Mouse (Mus musculus): ENCODE measurements around the gene Islr2. TPM values are rescaled to one million over a fixed set of nuclear protein-coding genes. Genes with fewer than 3 reads are reported as not detected.

Gene Islr2
- polyA plus RNA-seq, 1 experiment from 2014 or later, result 0.13 TPM

DNA sequence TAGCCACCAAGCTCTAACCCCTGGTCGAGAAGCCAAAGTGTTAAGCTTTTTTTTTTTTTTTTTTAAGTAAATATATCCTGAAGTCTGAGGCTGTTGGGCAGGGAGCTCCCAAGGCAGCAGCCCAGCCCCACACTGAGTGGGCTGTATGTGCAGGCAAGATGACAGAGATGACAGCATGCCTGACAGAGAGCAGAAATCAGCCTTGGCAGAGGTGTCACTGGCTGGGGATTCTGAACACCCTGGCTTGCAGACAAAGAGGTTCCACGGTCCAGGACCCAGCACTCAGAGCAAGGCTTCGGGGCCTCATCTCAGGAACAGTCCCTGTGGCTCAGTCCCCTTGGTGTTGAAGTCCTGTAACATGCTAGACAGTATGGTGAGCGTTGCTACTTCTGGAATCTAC, 44.3 kb downstream of the Islr2 start:
- DNase-seq (ENCODE audit: low spot score) (no peak), ATAC-seq (replicated peaks; ENCODE audit: low FRiP score, low read depth) (no peak)
- no peak overlapping the region for H3K4me3 ChIP-seq (replicated peaks; ENCODE audit: low read depth, low read length)
- peak overlapping the region; percentile 87; the same call in 1 of the 2 replicates for H3K27ac ChIP-seq
- no peak overlapping the region for H3K4me2 ChIP-seq (ENCODE audit: low read length)
- H3K9ac ChIP-seq (ENCODE audit: low read depth, low read length), result no peak overlapping the region
- no peaks in the 10 kb centered on the region for H3K9me3 ChIP-seq (replicated peaks; ENCODE audit: low read length)
- no peak for TF ChIP-seq CTCF (IDR thresholded peaks at IDR 0.05; ENCODE audit: low read depth)
- no peaks in the 10 kb centered on the region for H3K27me3 ChIP-seq (ENCODE audit: insufficient read depth, low read length)
- WGBS, result 33% methylated on average over 4 of the region's 4 CpGs
- no peaks in the 10 kb centered on the region for H3K36me3 ChIP-seq (ENCODE audit: insufficient read depth, low read length)
- 0 out of 2 replicates have a peak, but pooled peaks cover 4% of the 10 kb centered on the region for H3K4me1 ChIP-seq (replicated peaks; ENCODE audit: insufficient read depth, low read length)

DNA sequence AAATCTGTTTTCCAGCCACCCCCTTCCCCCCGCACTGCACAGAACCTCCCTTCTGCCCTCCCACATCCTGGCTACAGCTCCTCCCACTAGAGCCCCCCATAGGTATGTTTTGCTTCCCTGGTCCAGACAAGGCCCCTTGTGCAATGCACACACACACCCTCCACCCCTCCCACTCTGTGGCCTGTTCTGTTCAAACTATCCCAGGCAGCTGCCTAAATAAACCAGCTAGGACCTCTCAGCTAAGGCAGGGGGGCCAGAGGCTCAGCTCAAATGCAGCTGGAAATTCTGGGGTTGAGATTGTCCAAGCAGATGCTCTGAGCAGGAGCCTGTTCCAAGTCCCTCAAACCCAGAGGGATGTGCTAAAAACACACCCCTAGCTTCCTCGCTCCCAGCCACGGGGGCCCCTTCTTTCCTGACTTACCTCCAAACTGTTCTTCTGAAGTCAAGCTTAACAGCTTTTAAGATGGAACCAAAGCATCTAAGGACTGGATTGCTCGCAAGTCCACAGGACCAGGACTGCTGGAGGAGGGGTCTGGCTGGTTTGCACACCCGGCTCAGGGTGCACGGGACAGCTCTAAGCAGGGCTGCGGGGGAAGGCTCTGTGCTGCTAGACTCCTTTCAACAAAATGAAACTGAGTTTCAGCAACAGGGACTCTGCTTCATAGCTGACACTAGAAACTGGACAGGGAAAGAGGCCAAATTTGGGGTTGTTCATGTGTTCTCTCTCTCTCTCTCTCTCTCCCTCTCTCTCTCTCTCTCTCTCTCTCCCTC, 45.4 kb downstream of the Islr2 start:
- Histone ChIP-seq H3K27me3 (ENCODE audit: insufficient read depth, low read length) (no peaks in the 10 kb centered on the region), H3K4me1 (replicated peaks; ENCODE audit: insufficient read depth, low read length) (0 out of 2 replicates have a peak, but pooled peaks cover 4% of the 10 kb centered on the region)
- DNase-seq (ENCODE audit: low spot score), result peak; percentile 91

DNA sequence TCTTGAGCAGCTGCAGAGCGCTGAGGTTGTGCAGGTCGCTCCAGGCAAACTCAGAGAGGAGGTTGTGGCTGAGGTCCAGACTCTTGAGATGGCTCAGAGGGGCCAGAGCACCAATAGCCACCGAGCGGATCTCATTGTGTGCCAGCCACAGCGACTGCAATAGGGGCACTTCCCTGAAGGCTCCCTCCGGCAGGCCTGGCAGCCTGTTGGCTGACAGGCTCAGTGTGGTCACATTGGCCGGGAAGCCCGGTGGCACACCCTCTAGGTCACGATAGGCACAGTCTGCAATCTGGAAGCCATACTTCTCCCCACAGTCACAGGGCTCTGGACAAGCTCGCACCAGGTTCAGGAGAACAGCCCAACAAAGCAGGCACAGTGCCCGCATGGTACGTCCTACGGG, 46.3 kb downstream of the Islr2 start:
- Histone ChIP-seq H3K36me3 (ENCODE audit: insufficient read depth, low read length) (no peaks in the 10 kb centered on the region), H3K4me3 (replicated peaks; ENCODE audit: low read depth, low read length) (peak overlapping the region; percentile 25; the same call in 1 of the 2 replicates), H3K4me2 (ENCODE audit: low read length) (peak overlapping the region; percentile 50), H3K9me3 (replicated peaks; ENCODE audit: low read length) (no peaks in the 10 kb centered on the region), H3K9ac (ENCODE audit: low read depth, low read length) (peak overlapping the region; percentile 18; the same call in 1 of the 2 replicates), H3K27me3 (ENCODE audit: insufficient read depth, low read length) (no peaks in the 10 kb centered on the region), H3K4me1 (replicated peaks; ENCODE audit: insufficient read depth, low read length) (0 out of 2 replicates have a peak, but pooled peaks cover 4% of the 10 kb centered on the region), H3K27ac (peak overlapping the region; percentile 87)
- 66% methylated on average over 13 of the region's 13 CpGs for WGBS
- TF ChIP-seq CTCF (IDR thresholded peaks at IDR 0.05; ENCODE audit: low read depth), result no peak
- ATAC-seq (replicated peaks; ENCODE audit: low FRiP score, low read depth), result no peak
- no peak for DNase-seq (ENCODE audit: low spot score)

More for the DNA sequence above, 45.4 kb downstream of the Islr2 start:
- H3K4me2 ChIP-seq (ENCODE audit: low read length), result peak overlapping the region; percentile 50
- peak; percentile 79; the same call in 1 of the 2 replicates for ATAC-seq (replicated peaks; ENCODE audit: low FRiP score, low read depth)
- peak overlapping the region; percentile 87 for H3K27ac ChIP-seq
- H3K9ac ChIP-seq (ENCODE audit: low read depth, low read length), result no peak overlapping the region
- TF ChIP-seq CTCF (IDR thresholded peaks at IDR 0.05; ENCODE audit: low read depth), result no peak
- peak overlapping the region; percentile 25; the same call in 1 of the 2 replicates for H3K4me3 ChIP-seq (replicated peaks; ENCODE audit: low read depth, low read length)
- no peaks in the 10 kb centered on the region for H3K9me3 ChIP-seq (replicated peaks; ENCODE audit: low read length)
- H3K36me3 ChIP-seq (ENCODE audit: insufficient read depth, low read length), result no peaks in the 10 kb centered on the region
- 17% methylated on average over 7 of the region's 7 CpGs for WGBS

DNA sequence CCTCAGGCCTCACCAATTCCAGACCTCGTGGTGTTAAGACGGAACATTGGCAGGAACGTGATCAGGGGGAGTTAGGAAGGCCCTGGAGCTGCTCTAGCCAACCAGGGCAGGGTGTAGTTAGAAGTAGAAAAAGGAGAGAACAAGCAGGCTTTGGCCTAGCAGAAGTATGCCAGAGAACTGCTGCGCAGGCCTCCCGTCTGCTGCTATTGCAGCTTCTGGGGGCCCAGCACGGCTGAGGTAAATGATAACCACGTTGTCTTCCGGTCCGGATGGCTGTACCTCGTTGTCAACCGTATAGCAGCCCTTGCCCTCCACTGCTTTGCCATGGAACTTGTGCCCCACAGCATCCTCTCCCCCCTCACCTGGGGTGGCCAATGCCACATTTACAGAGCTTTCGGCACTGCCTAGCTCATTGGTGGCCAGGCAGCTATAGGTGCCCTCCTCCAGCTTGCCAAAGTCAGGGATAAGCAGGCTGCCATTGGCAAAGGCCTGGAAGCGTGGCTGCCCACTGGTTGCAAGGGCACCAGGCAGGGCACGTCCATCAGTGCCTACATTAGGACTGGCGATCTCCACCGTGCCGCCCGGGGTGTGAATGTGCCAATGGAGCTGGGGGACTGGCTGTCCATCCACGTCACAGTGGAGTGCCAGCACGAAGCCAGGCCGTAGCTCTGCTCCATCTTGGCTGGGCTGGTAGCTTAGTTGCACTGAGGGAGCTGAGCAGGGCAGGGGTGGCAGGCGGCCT, 47.1 kb downstream of the Islr2 start:
- WGBS, result 83% methylated on average over 22 of the region's 22 CpGs
- no peak for ATAC-seq (replicated peaks; ENCODE audit: low FRiP score, low read depth)
- Histone ChIP-seq H3K27ac (no peak overlapping the region), H3K4me2 (ENCODE audit: low read length) (peak overlapping the region; percentile 50), H3K9me3 (replicated peaks; ENCODE audit: low read length) (no peaks in the 10 kb centered on the region), H3K4me1 (replicated peaks; ENCODE audit: insufficient read depth, low read length) (0 out of 2 replicates have a peak, but pooled peaks cover 4% of the 10 kb centered on the region), H3K9ac (ENCODE audit: low read depth, low read length) (0 out of 2 replicates have a peak overlapping the region, but pooled peaks have one; percentile 13), H3K36me3 (ENCODE audit: insufficient read depth, low read length) (no peaks in the 10 kb centered on the region), H3K27me3 (ENCODE audit: insufficient read depth, low read length) (no peaks in the 10 kb centered on the region), H3K4me3 (replicated peaks; ENCODE audit: low read depth, low read length) (peak overlapping the region; percentile 25; the same call in 1 of the 2 replicates)
- no peak for TF ChIP-seq CTCF (IDR thresholded peaks at IDR 0.05; ENCODE audit: low read depth)
- DNase-seq (ENCODE audit: low spot score), result no peak

DNA sequence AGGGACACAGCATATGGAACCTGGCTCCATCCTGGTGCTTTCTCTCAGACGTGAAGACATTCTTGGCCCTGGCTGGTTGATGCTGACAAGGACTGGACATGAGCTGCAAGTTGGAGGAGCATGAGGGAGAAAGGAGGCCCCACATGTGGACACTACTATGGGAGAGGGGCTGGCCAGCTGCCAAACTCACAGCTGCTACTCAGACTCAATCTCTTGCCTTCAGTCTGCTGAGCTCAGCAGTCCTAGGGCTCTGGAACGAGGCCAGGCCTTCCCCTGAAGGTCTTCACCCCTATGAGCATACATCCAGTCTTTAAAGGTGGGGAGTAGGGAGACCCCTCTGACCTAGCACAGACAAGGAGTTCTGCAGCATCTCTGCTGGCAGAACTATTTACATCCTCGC, 48.8 kb downstream of the Islr2 start:
- Histone ChIP-seq H3K27ac (no peak overlapping the region), H3K9me3 (replicated peaks; ENCODE audit: low read length) (no peaks in the 10 kb centered on the region), H3K36me3 (ENCODE audit: insufficient read depth, low read length) (no peaks in the 10 kb centered on the region), H3K9ac (ENCODE audit: low read depth, low read length) (no peak overlapping the region), H3K4me1 (replicated peaks; ENCODE audit: insufficient read depth, low read length) (0 out of 2 replicates have a peak, but pooled peaks cover 4% of the 10 kb centered on the region), H3K4me3 (replicated peaks; ENCODE audit: low read depth, low read length) (no peak overlapping the region), H3K27me3 (ENCODE audit: insufficient read depth, low read length) (no peaks in the 10 kb centered on the region), H3K4me2 (ENCODE audit: low read length) (no peak overlapping the region)
- ATAC-seq (replicated peaks; ENCODE audit: low FRiP score, low read depth) (no peak), DNase-seq (ENCODE audit: low spot score) (peak; percentile 74)
- no peak for TF ChIP-seq CTCF (IDR thresholded peaks at IDR 0.05; ENCODE audit: low read depth)
- 29% methylated on average over 3 of the region's 3 CpGs for WGBS

DNA sequence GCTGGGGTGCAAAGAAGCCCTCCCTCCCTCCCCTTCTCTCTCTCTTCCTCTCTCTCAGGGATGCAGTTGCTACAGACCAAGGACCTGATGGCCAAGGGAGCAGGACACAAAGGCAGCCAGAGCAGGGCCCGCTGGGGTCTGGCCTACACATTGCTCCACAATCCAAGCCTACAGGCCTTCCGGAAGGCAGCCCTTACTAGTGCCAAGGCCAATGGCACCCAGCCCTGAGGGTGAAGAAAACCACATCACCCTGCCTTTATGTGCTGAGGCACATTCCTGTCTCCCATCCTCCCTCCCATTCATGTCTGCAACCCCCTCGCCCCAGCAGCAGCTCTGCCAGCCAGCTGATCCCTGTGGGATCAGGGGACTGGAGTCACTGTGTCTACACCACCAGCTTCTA, 51.0 kb downstream of the Islr2 start:
- no peak overlapping the region for H3K4me2 ChIP-seq (ENCODE audit: low read length)
- H3K4me3 ChIP-seq (replicated peaks; ENCODE audit: low read depth, low read length), result no peak overlapping the region
- 0 out of 2 replicates have a peak, but pooled peaks cover 4% of the 10 kb centered on the region for H3K4me1 ChIP-seq (replicated peaks; ENCODE audit: insufficient read depth, low read length)
- no peaks in the 10 kb centered on the region for H3K27me3 ChIP-seq (ENCODE audit: insufficient read depth, low read length)
- H3K27ac ChIP-seq, result no peak overlapping the region
- no peaks in the 10 kb centered on the region for H3K9me3 ChIP-seq (replicated peaks; ENCODE audit: low read length)
- no peak for ATAC-seq (replicated peaks; ENCODE audit: low FRiP score, low read depth)
- no peaks in the 10 kb centered on the region for H3K36me3 ChIP-seq (ENCODE audit: insufficient read depth, low read length)
- WGBS, result 81% methylated on average over 3 of the region's 3 CpGs
- no peak overlapping the region for H3K9ac ChIP-seq (ENCODE audit: low read depth, low read length)
- no peak for TF ChIP-seq CTCF (IDR thresholded peaks at IDR 0.05; ENCODE audit: low read depth)
- DNase-seq (ENCODE audit: low spot score), result no peak
